Mouse (Mus musculus): ENCODE results near the gene Gm3259. TPM values are rescaled to one million over a fixed set of nuclear protein-coding genes. Genes with fewer than 3 reads are reported as not detected.
"Not testable (repeated sequence)": the region's sequence is repeated elsewhere in the genome, so short reads cannot be mapped to it uniquely, and the experiment has no call there.

Gm3259 gene
- not detected for total RNA-seq (2021)

DNA sequence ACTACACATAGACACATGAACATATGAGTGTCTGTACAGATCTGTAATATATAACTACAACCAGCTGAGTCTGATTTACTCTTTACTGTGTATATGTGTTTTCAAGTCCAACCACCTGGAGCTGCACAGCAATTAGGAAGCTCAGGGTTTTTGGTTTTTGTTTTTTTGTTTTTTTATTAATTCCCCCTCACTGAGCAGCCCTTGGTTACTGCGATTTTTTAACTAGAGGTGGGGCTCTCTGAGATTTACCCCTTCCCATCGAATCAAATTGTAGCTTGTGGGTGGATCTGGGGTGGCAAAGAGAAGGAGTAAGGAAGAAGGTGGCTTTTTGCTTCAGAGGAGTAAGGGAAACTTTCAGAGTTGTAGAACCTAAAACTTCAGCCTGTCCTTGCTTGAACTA, at the start of gene Gm3259:
Gene Gm3259 (plus strand): TSS at position 301 of the 400 bp plus-strand sequence.
- DNase-seq: not testable (repeated sequence)

GRCm38 (mm10) chr5:95272668-95273067, 33.0 kb upstream of the Gm3259 start, which contains the start of gene Gm10424:
Gene Gm10424 (minus strand): TSS chr5:95272768.
- DNase-seq: not testable (repeated sequence)

Other genes starting within 250 kb of the Gm3259 start
- not detected for gene Gm7942, start 199.0 kb upstream of the Gm3259 start, total RNA-seq (2021)
- not detected for gene Gm16513, start 123.3 kb upstream of the Gm3259 start, total RNA-seq (2021)
- gene Gm10424, start 33.1 kb upstream of the Gm3259 start, total RNA-seq (2021): not detected
- not detected for gene D5Ertd577e, start 150.9 kb downstream of the Gm3259 start, total RNA-seq (2021)
- gene Gm3286, start 204.8 kb downstream of the Gm3259 start, total RNA-seq (2021): not detected

All from layer of hippocampus, postnatal 36 days (tissue).